Mouse (Mus musculus): ENCODE measurements around the gene Ngfr. TPM values are rescaled to one million over a fixed set of nuclear protein-coding genes. Genes with fewer than 3 reads are reported as not detected.

The Ngfr gene
- polyA plus RNA-seq, 1 experiment from 2014 or later = 2.2 TPM

- Histone ChIP-seq H3K27ac (ENCODE audit: low read length) (no peak overlapping the region), H3K4me1 (ENCODE audit: control insufficient read depth, low read depth, low read length) (no peaks in the 10 kb centered on the region), H3K4me2 (ENCODE audit: low read depth, low read length) (no peak overlapping the region), H3K36me3 (ENCODE audit: control insufficient read depth, insufficient read depth) (no peaks in the 10 kb centered on the region), H3K9ac (ENCODE audit: low read depth, low read length) (no peak overlapping the region), H3K4me3 (ENCODE audit: low read depth, low read length) (no peak overlapping the region), H3K27me3 (ENCODE audit: control insufficient read depth, insufficient read depth, low read depth, low read length) (peaks cover 84% of the 10 kb centered on the region), H3K9me3 (replicated peaks; ENCODE audit: control insufficient read depth, low read length) (no peaks in the 10 kb centered on the region)
- ATAC-seq (ENCODE audit: low read depth) = no peak
- WGBS (ENCODE audit: insufficient replicate concordance) = under 1% methylated on average over 25 of the region's 25 CpGs
Observed at GRCm38 (mm10) chr11:95586184-95586583, 1.4 kb downstream of the Ngfr start.

GRCm38 (mm10) chr11:95585684-95586083, 1.9 kb downstream of the Ngfr start:
- Histone ChIP-seq H3K9ac (ENCODE audit: low read depth, low read length) (no peak overlapping the region), H3K4me2 (ENCODE audit: low read depth, low read length) (no peak overlapping the region), H3K4me1 (ENCODE audit: control insufficient read depth, low read depth, low read length) (no peaks in the 10 kb centered on the region), H3K27me3 (ENCODE audit: control insufficient read depth, insufficient read depth, low read depth, low read length) (peaks cover 87% of the 10 kb centered on the region), H3K9me3 (replicated peaks; ENCODE audit: control insufficient read depth, low read length) (no peaks in the 10 kb centered on the region), H3K4me3 (ENCODE audit: low read depth, low read length) (no peak overlapping the region), H3K27ac (ENCODE audit: low read length) (no peak overlapping the region), H3K36me3 (ENCODE audit: control insufficient read depth, insufficient read depth) (no peaks in the 10 kb centered on the region)
- 3% methylated on average over 15 of the region's 15 CpGs for WGBS (ENCODE audit: insufficient replicate concordance)
- no peak for ATAC-seq (ENCODE audit: low read depth)

GRCm38 (mm10) chr11:95585281-95585680, 2.3 kb downstream of the Ngfr start:
- Histone ChIP-seq H3K9me3 (replicated peaks; ENCODE audit: control insufficient read depth, low read length) (no peaks in the 10 kb centered on the region), H3K27ac (ENCODE audit: low read length) (no peak overlapping the region), H3K4me1 (ENCODE audit: control insufficient read depth, low read depth, low read length) (no peaks in the 10 kb centered on the region), H3K36me3 (ENCODE audit: control insufficient read depth, insufficient read depth) (no peaks in the 10 kb centered on the region), H3K9ac (ENCODE audit: low read depth, low read length) (no peak overlapping the region), H3K4me3 (ENCODE audit: low read depth, low read length) (no peak overlapping the region), H3K27me3 (ENCODE audit: control insufficient read depth, insufficient read depth, low read depth, low read length) (peaks cover 90% of the 10 kb centered on the region), H3K4me2 (ENCODE audit: low read depth, low read length) (no peak overlapping the region)
- ATAC-seq (ENCODE audit: low read depth) = no peak
- 2% methylated on average over 24 of the region's 24 CpGs for WGBS (ENCODE audit: insufficient replicate concordance)

DNA sequence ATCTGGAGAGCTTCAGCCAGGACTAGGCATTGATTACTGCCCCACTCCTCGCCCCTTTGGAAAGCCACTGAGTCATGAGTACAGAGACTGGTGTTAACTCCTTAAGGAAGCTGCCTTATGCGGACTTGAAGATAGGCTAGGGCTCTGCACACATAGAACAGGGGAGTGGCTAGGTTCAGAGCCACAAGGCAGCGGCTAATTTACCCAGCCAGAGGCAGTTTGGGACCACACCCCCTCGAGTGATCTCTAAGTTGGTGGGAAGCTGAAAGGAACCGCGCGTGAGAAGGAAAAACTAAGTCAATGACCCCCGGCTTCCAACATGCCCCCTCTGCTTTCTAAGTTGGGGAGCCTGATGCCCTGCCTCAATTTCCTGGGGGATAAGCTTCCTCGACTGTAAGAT, 2.9 kb downstream of the Ngfr start:
- Histone ChIP-seq H3K4me2 (ENCODE audit: low read depth, low read length) (no peak overlapping the region), H3K27ac (ENCODE audit: low read length) (no peak overlapping the region), H3K9me3 (replicated peaks; ENCODE audit: control insufficient read depth, low read length) (no peaks in the 10 kb centered on the region), H3K27me3 (ENCODE audit: control insufficient read depth, insufficient read depth, low read depth, low read length) (peaks cover 96% of the 10 kb centered on the region), H3K4me1 (ENCODE audit: control insufficient read depth, low read depth, low read length) (no peaks in the 10 kb centered on the region), H3K9ac (ENCODE audit: low read depth, low read length) (no peak overlapping the region), H3K36me3 (ENCODE audit: control insufficient read depth, insufficient read depth) (no peaks in the 10 kb centered on the region), H3K4me3 (ENCODE audit: low read depth, low read length) (no peak overlapping the region)
- 7% methylated on average over 9 of the region's 9 CpGs for WGBS (ENCODE audit: insufficient replicate concordance)
- ATAC-seq (ENCODE audit: low read depth) = no peak

DNA sequence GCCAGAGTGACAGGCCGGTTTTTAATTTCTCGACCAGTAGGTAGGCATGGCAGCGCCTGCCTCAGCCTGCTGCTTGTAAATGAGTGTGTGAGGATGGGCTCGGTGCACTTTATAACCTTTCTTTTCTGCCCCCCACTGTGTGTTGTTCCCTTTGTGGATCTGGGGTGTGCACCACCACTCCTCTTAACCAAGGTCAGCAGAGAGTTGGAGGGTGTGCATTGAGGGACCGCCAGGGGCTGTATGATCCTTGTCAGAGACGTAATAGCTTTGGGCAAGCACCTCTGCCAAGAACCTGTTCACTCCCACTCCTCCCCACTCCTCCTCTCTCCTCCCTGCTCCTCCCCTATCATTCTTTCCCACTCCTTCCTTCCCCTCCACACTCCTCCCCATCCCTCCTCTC, 4.1 kb downstream of the Ngfr start:
- WGBS (ENCODE audit: insufficient replicate concordance) = 54% methylated on average over 6 of the region's 6 CpGs
- no peak overlapping the region for H3K4me2 ChIP-seq (ENCODE audit: low read depth, low read length)
- no peaks in the 10 kb centered on the region for H3K4me1 ChIP-seq (ENCODE audit: control insufficient read depth, low read depth, low read length)
- no peak overlapping the region for H3K4me3 ChIP-seq (ENCODE audit: low read depth, low read length)
- ATAC-seq (ENCODE audit: low read depth) = no peak
- H3K9ac ChIP-seq (ENCODE audit: low read depth, low read length) = no peak overlapping the region
- H3K27ac ChIP-seq (ENCODE audit: low read length) = no peak overlapping the region
- peaks cover 98% of the 10 kb centered on the region for H3K27me3 ChIP-seq (ENCODE audit: control insufficient read depth, insufficient read depth, low read depth, low read length)
- H3K9me3 ChIP-seq (replicated peaks; ENCODE audit: control insufficient read depth, low read length) = no peaks in the 10 kb centered on the region
- H3K36me3 ChIP-seq (ENCODE audit: control insufficient read depth, insufficient read depth) = no peaks in the 10 kb centered on the region

DNA sequence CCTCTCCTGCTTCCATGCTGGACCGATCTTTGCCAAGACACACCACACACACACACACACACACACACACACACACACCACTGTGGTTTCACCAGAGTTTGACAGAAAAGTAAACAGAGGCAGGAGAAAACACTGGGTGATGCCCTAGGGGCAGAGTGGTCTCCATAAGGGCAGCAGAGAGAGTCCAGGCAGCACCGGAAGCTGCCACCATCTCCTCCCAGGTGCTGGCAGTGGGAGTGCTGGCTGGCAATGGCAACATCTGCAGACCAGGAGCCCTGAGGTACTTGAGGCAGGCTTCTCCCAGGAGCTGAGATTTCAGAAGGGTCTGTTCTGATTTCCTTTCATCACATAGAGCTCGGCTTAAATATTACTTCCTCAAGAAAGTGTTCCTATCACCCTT, 5.3 kb downstream of the Ngfr start:
- Histone ChIP-seq H3K9me3 (replicated peaks; ENCODE audit: control insufficient read depth, low read length) (no peaks in the 10 kb centered on the region), H3K4me1 (ENCODE audit: control insufficient read depth, low read depth, low read length) (no peaks in the 10 kb centered on the region), H3K4me3 (ENCODE audit: low read depth, low read length) (no peak overlapping the region), H3K4me2 (ENCODE audit: low read depth, low read length) (no peak overlapping the region), H3K36me3 (ENCODE audit: control insufficient read depth, insufficient read depth) (no peaks in the 10 kb centered on the region), H3K9ac (ENCODE audit: low read depth, low read length) (no peak overlapping the region), H3K27me3 (ENCODE audit: control insufficient read depth, insufficient read depth, low read depth, low read length) (peaks cover 98% of the 10 kb centered on the region), H3K27ac (ENCODE audit: low read length) (no peak overlapping the region)
- ATAC-seq (ENCODE audit: low read depth) = no peak
- WGBS (ENCODE audit: insufficient replicate concordance) = 29% methylated on average over 3 of the region's 3 CpGs

DNA sequence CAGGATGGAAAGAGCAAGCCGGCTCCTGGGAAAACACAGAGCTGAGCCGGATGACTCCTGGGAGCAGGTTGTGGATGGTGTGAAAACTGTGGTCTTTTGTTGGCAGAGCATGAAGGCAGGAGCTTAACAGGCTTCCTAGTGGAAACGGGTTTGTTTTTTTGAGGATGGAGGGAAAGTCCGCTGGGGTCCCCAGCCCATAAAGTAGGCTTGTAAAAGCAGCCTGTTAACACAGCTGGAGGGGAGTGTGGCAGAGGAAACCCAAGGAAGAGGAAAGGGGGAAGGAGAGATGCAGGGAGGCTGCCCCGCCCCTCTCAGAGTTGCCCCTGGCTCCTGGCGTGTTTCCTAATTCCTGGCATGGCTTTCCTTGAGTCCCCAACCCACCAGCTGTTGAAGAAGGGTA, 8.1 kb downstream of the Ngfr start:
- no peaks in the 10 kb centered on the region for H3K4me1 ChIP-seq (ENCODE audit: control insufficient read depth, low read depth, low read length)
- no peak overlapping the region for H3K4me2 ChIP-seq (ENCODE audit: low read depth, low read length)
- peaks cover 71% of the 10 kb centered on the region for H3K27me3 ChIP-seq (ENCODE audit: control insufficient read depth, insufficient read depth, low read depth, low read length)
- WGBS (ENCODE audit: insufficient replicate concordance) = 11% methylated on average over 6 of the region's 6 CpGs
- H3K9me3 ChIP-seq (replicated peaks; ENCODE audit: control insufficient read depth, low read length) = no peaks in the 10 kb centered on the region
- no peak overlapping the region for H3K9ac ChIP-seq (ENCODE audit: low read depth, low read length)
- H3K4me3 ChIP-seq (ENCODE audit: low read depth, low read length) = no peak overlapping the region
- no peaks in the 10 kb centered on the region for H3K36me3 ChIP-seq (ENCODE audit: control insufficient read depth, insufficient read depth)
- ATAC-seq (ENCODE audit: low read depth) = no peak
- H3K27ac ChIP-seq (ENCODE audit: low read length) = no peak overlapping the region

GRCm38 (mm10) chr11:95577776-95578446, 9.6 kb downstream of the Ngfr start:
- WGBS (ENCODE audit: insufficient replicate concordance) = 19% methylated on average over 39 of the region's 39 CpGs
- ATAC-seq (ENCODE audit: low read depth) = no peak
- Histone ChIP-seq H3K36me3 (ENCODE audit: control insufficient read depth, insufficient read depth) (no peaks in the 10 kb centered on the region), H3K27ac (ENCODE audit: low read length) (no peak overlapping the region), H3K9ac (ENCODE audit: low read depth, low read length) (no peak overlapping the region), H3K4me3 (ENCODE audit: low read depth, low read length) (no peak overlapping the region), H3K4me2 (ENCODE audit: low read depth, low read length) (no peak overlapping the region), H3K27me3 (ENCODE audit: control insufficient read depth, insufficient read depth, low read depth, low read length) (peaks cover 56% of the 10 kb centered on the region), H3K4me1 (ENCODE audit: control insufficient read depth, low read depth, low read length) (no peaks in the 10 kb centered on the region), H3K9me3 (replicated peaks; ENCODE audit: control insufficient read depth, low read length) (no peaks in the 10 kb centered on the region)

- Histone ChIP-seq H3K9ac (ENCODE audit: low read depth, low read length) (no peak overlapping the region), H3K4me3 (ENCODE audit: low read depth, low read length) (no peak overlapping the region), H3K4me2 (ENCODE audit: low read depth, low read length) (no peak overlapping the region), H3K27ac (ENCODE audit: low read length) (no peak overlapping the region), H3K9me3 (replicated peaks; ENCODE audit: control insufficient read depth, low read length) (no peaks in the 10 kb centered on the region), H3K27me3 (ENCODE audit: control insufficient read depth, insufficient read depth, low read depth, low read length) (peaks cover 44% of the 10 kb centered on the region), H3K4me1 (ENCODE audit: control insufficient read depth, low read depth, low read length) (no peaks in the 10 kb centered on the region), H3K36me3 (ENCODE audit: control insufficient read depth, insufficient read depth) (no peaks in the 10 kb centered on the region)
- 38% methylated on average over 8 of the region's 8 CpGs for WGBS (ENCODE audit: insufficient replicate concordance)
- ATAC-seq (ENCODE audit: low read depth) = no peak
Observed at GRCm38 (mm10) chr11:95576299-95576698, 11.2 kb downstream of the Ngfr start.

Data from liver, embryonic 16.5 days (tissue).